Mouse (Mus musculus): ENCODE measurements around the gene Klf5.

- TF ChIP-seq CTCF (IDR thresholded peaks at IDR 0.05) (no peak), POLR2A (IDR thresholded peaks at IDR 0.05; ENCODE audit: insufficient read depth, low read depth, low read length) (no peak)
These were observed 19.6 kb upstream of the Klf5 start for GRCm38 (mm10) chr14:99278763-99279486.
